Mouse (Mus musculus): Measurements from ENCODE around the gene Smcr8.

DNA sequence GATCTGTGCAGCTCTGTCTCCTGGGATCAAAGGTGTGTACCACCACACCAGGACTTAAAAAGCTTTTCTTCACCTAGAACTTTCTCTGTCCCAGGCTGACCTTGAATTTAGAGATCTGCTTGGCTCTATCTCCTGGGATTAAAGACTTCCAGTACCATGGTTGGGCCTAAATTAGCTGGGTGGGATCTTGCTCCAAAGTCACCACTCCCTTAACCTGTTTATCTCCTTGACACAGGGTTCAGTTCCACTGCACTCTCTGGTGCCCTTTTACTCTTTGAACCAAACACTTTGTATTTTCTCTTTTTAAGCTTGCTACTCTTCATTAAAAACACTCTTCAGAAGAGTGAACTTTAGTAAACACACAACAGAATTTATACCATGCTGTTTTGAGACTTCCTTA is 39.9 kb upstream of the Smcr8 start:
- TF ChIP-seq ZC3H11A (IDR thresholded peaks at IDR 0.05; ENCODE audit: borderline replicate concordance, low read depth, low read length) (no peak), HCFC1 (IDR thresholded peaks at IDR 0.05; ENCODE audit: borderline replicate concordance, insufficient read depth, low read length) (no peak)

Measured in ES-E14 (cell line).